Mouse (Mus musculus): Measurements from ENCODE around the gene Ptger3. TPM values are rescaled to one million over a fixed set of nuclear protein-coding genes. Genes with fewer than 3 reads are reported as not detected.

Gene Ptger3
- polyA plus RNA-seq, 1 experiment from 2014 or later: 2.9 TPM

- Histone ChIP-seq H3K4me3 (no peak overlapping the region), H3K9me3 (no peaks in the 10 kb centered on the region), H3K27ac (no peak overlapping the region), H3K4me2 (replicated peaks) (no peak overlapping the region), H3K27me3 (replicated peaks) (peaks cover 28% of the 10 kb centered on the region), H3K36me3 (no peaks in the 10 kb centered on the region), H3K4me1 (peaks cover 7% of the 10 kb centered on the region), H3K9ac (no peak overlapping the region)
- no peak for ATAC-seq (ENCODE audit: low FRiP score, low read depth)
- WGBS: 86% methylated on average over 6 of the region's 6 CpGs
These were observed 5.3 kb downstream of the Ptger3 start for GRCm38 (mm10) chr3:157572011-157572410.

GRCm38 (mm10) chr3:157575441-157576342 lies 9.0 kb downstream of the Ptger3 start:
- Histone ChIP-seq H3K27me3 (replicated peaks) (no peaks in the 10 kb centered on the region), H3K36me3 (no peaks in the 10 kb centered on the region), H3K9ac (no peak overlapping the region), H3K4me2 (replicated peaks) (no peak overlapping the region), H3K4me3 (no peak overlapping the region), H3K4me1 (no peaks in the 10 kb centered on the region), H3K27ac (no peak overlapping the region), H3K9me3 (no peaks in the 10 kb centered on the region)
- ATAC-seq (ENCODE audit: low FRiP score, low read depth): no peak
- WGBS: 88% methylated on average over 9 of the region's 9 CpGs

- Histone ChIP-seq H3K27ac (no peak overlapping the region), H3K36me3 (no peaks in the 10 kb centered on the region), H3K27me3 (replicated peaks) (no peaks in the 10 kb centered on the region), H3K4me3 (no peak overlapping the region), H3K9me3 (no peaks in the 10 kb centered on the region), H3K4me2 (replicated peaks) (no peak overlapping the region), H3K9ac (no peak overlapping the region), H3K4me1 (no peaks in the 10 kb centered on the region)
- ATAC-seq (ENCODE audit: low FRiP score, low read depth): no peak
- 86% methylated on average over 1 of the region's 1 CpGs for WGBS
These were observed 9.6 kb downstream of the Ptger3 start for GRCm38 (mm10) chr3:157576343-157576722.

- no peaks in the 10 kb centered on the region for H3K27me3 ChIP-seq (replicated peaks)
- H3K9ac ChIP-seq: no peak overlapping the region
- no peak overlapping the region for H3K4me2 ChIP-seq (replicated peaks)
- no peaks in the 10 kb centered on the region for H3K4me1 ChIP-seq
- no peak for ATAC-seq (ENCODE audit: low FRiP score, low read depth)
- no peaks in the 10 kb centered on the region for H3K36me3 ChIP-seq
- H3K4me3 ChIP-seq: no peak overlapping the region
- WGBS: 90% methylated on average over 1 of the region's 1 CpGs
- no peaks in the 10 kb centered on the region for H3K9me3 ChIP-seq
- no peak overlapping the region for H3K27ac ChIP-seq
These were observed 10.2 kb downstream of the Ptger3 start for GRCm38 (mm10) chr3:157576862-157577261.

- no peak overlapping the region for H3K9ac ChIP-seq
- H3K4me3 ChIP-seq: no peak overlapping the region
- no peak overlapping the region for H3K27ac ChIP-seq
- H3K27me3 ChIP-seq (replicated peaks): no peaks in the 10 kb centered on the region
- no peak overlapping the region for H3K4me2 ChIP-seq (replicated peaks)
- no peaks in the 10 kb centered on the region for H3K9me3 ChIP-seq
- 90% methylated on average over 5 of the region's 5 CpGs for WGBS
- 0 out of 2 replicates have a peak, but pooled peaks cover 2% of the 10 kb centered on the region for H3K4me1 ChIP-seq
- no peak for ATAC-seq (ENCODE audit: low FRiP score, low read depth)
- no peaks in the 10 kb centered on the region for H3K36me3 ChIP-seq
These were observed 11.9 kb downstream of the Ptger3 start for GRCm38 (mm10) chr3:157578469-157579170.

GRCm38 (mm10) chr3:157579376-157579775 lies 12.7 kb downstream of the Ptger3 start:
- WGBS: 80% methylated on average over 2 of the region's 2 CpGs
- H3K9me3 ChIP-seq: no peaks in the 10 kb centered on the region

GRCm38 (mm10) chr3:157580299-157580698 lies 13.6 kb downstream of the Ptger3 start:
- no peak for ATAC-seq (ENCODE audit: low FRiP score, low read depth)
- H3K27ac ChIP-seq: no peak overlapping the region
- no peak overlapping the region for H3K4me3 ChIP-seq
- H3K4me1 ChIP-seq: 0 out of 2 replicates have a peak, but pooled peaks cover 2% of the 10 kb centered on the region
- H3K4me2 ChIP-seq (replicated peaks): no peak overlapping the region
- no peaks in the 10 kb centered on the region for H3K27me3 ChIP-seq (replicated peaks)
- 78% methylated on average over 4 of the region's 4 CpGs for WGBS
- H3K9ac ChIP-seq: no peak overlapping the region
- no peaks in the 10 kb centered on the region for H3K36me3 ChIP-seq
- no peaks in the 10 kb centered on the region for H3K9me3 ChIP-seq

More at GRCm38 (mm10) chr3:157579376-157579775, 12.7 kb downstream of the Ptger3 start:
- ATAC-seq (ENCODE audit: low FRiP score, low read depth): no peak
- H3K27ac ChIP-seq: no peak overlapping the region
- no peak overlapping the region for H3K4me3 ChIP-seq
- H3K4me2 ChIP-seq (replicated peaks): no peak overlapping the region
- H3K27me3 ChIP-seq (replicated peaks): no peaks in the 10 kb centered on the region
- no peaks in the 10 kb centered on the region for H3K36me3 ChIP-seq
- H3K9ac ChIP-seq: no peak overlapping the region
- H3K4me1 ChIP-seq: 0 out of 2 replicates have a peak, but pooled peaks cover 2% of the 10 kb centered on the region

- Histone ChIP-seq H3K36me3 (no peaks in the 10 kb centered on the region), H3K9ac (no peak overlapping the region), H3K27ac (no peak overlapping the region), H3K4me3 (no peak overlapping the region), H3K4me2 (replicated peaks) (no peak overlapping the region), H3K9me3 (no peaks in the 10 kb centered on the region), H3K27me3 (replicated peaks) (no peaks in the 10 kb centered on the region), H3K4me1 (0 out of 2 replicates have a peak, but pooled peaks cover 2% of the 10 kb centered on the region)
- ATAC-seq (ENCODE audit: low FRiP score, low read depth): no peak
- 22% methylated on average over 2 of the region's 2 CpGs for WGBS
These were observed 15.1 kb downstream of the Ptger3 start for GRCm38 (mm10) chr3:157581755-157582154.

GRCm38 (mm10) chr3:157582626-157583405 lies 16.1 kb downstream of the Ptger3 start:
- H3K9ac ChIP-seq: no peak overlapping the region
- H3K4me3 ChIP-seq: no peak overlapping the region
- ATAC-seq (ENCODE audit: low FRiP score, low read depth): no peak
- H3K27ac ChIP-seq: no peak overlapping the region
- 51% methylated on average over 5 of the region's 5 CpGs for WGBS
- no peaks in the 10 kb centered on the region for H3K27me3 ChIP-seq (replicated peaks)
- 0 out of 2 replicates have a peak, but pooled peaks cover 2% of the 10 kb centered on the region for H3K4me1 ChIP-seq
- no peaks in the 10 kb centered on the region for H3K9me3 ChIP-seq
- H3K4me2 ChIP-seq (replicated peaks): no peak overlapping the region
- H3K36me3 ChIP-seq: no peaks in the 10 kb centered on the region

- H3K36me3 ChIP-seq: no peaks in the 10 kb centered on the region
- H3K4me2 ChIP-seq (replicated peaks): no peak overlapping the region
- no peak overlapping the region for H3K9ac ChIP-seq
- ATAC-seq (ENCODE audit: low FRiP score, low read depth): no peak
- no peaks in the 10 kb centered on the region for H3K27me3 ChIP-seq (replicated peaks)
- no peaks in the 10 kb centered on the region for H3K9me3 ChIP-seq
- 83% methylated on average over 7 of the region's 7 CpGs for WGBS
- no peak overlapping the region for H3K4me3 ChIP-seq
- H3K4me1 ChIP-seq: no peaks in the 10 kb centered on the region
- H3K27ac ChIP-seq: no peak overlapping the region
These were observed 31.2 kb downstream of the Ptger3 start for GRCm38 (mm10) chr3:157597837-157598379.

- ATAC-seq (ENCODE audit: low FRiP score, low read depth): no peak
- Histone ChIP-seq H3K9ac (no peak overlapping the region), H3K27ac (no peak overlapping the region), H3K4me1 (no peaks in the 10 kb centered on the region), H3K9me3 (no peaks in the 10 kb centered on the region), H3K4me2 (replicated peaks) (no peak overlapping the region), H3K27me3 (replicated peaks) (no peaks in the 10 kb centered on the region), H3K36me3 (no peaks in the 10 kb centered on the region), H3K4me3 (no peak overlapping the region)
- WGBS: 88% methylated on average over 6 of the region's 6 CpGs
These were observed 38.2 kb downstream of the Ptger3 start for GRCm38 (mm10) chr3:157604684-157605410.

Measured in neural tube, embryonic 12.5 days (tissue).